Mouse (Mus musculus) liver, embryonic 12.5 days (tissue): ENCODE data around the gene Xxylt1. TPM values are rescaled to one million over a fixed set of nuclear protein-coding genes. Genes with fewer than 3 reads are reported as not detected.

Experiments
- ATAC-seq: fragments of 200-750 bp; cut with Nextera tagmentation; 2 replicates; pipeline ENCODE4 v1.8.0; 2017; ENCODE audit warnings: moderate number of reproducible peaks, mild to moderate bottlenecking, moderate library complexity
- H3K27ac ChIP-seq: fragments of 300-500 bp; sonication (generic); 2 replicates; pipeline ENCODE4 v1.5.1; 2016; ENCODE audit warnings: mild to moderate bottlenecking
- H3K27me3 ChIP-seq: fragments of 300-500 bp; sonication (generic); replicated peaks from 2 replicates; pipeline ENCODE4 v1.6.1; 2016; ENCODE audit warnings: mild to moderate bottlenecking, moderate library complexity
- H3K36me3 ChIP-seq: fragments of 300-500 bp; sonication (generic); 2 replicates; pipeline ENCODE4 v1.6.1; 2016; ENCODE audit warnings: mild to moderate bottlenecking, moderate library complexity
- H3K4me1 ChIP-seq: fragments of 300-500 bp; sonication (generic); 2 replicates; pipeline ENCODE4 v1.6.1; 2016
- H3K4me2 ChIP-seq: fragments of 300-500 bp; sonication (generic); 2 replicates; pipeline ENCODE4 v1.6.1; 2016; ENCODE audit warnings: mild to moderate bottlenecking, moderate library complexity
- H3K4me3 ChIP-seq: fragments of 300-500 bp; sonication (generic); 2 replicates; pipeline ENCODE4 v1.5.1; 2016; ENCODE audit warnings: mild to moderate bottlenecking, moderate library complexity
- H3K9ac ChIP-seq: fragments of 300-500 bp; sonication (generic); 2 replicates; pipeline ENCODE4 v1.6.1; 2016; ENCODE audit warnings: mild to moderate bottlenecking, moderate library complexity
- H3K9me3 ChIP-seq: fragments of 300-500 bp; sonication (generic); replicated peaks from 2 replicates; pipeline ENCODE4 v1.6.1; 2016; ENCODE audit warnings: mild to moderate bottlenecking, moderate library complexity
- WGBS: fragments of 180-500 bp; shearing (Covaris S2); methylation state at CpG from one replicate; pipeline ENCODE4 v1.1.7; 2016; ENCODE audit not compliant: insufficient replicate concordance; 5-methylcytosine and 5-hydroxymethylcytosine counted together
- polyA plus RNA-seq: library from polyadenylated mRNA; unstranded; fragments of >200 nt; fragmentation: Nextera tagmentation; extraction: Ambion mirVana; gene quantifications from 2 replicates; pipeline ENCODE4 v1.2.1, GENCODE M21; 2016

Xxylt1 gene
- polyA plus RNA-seq, 1 experiment from 2014 or later: 7.5 TPM

DNA sequence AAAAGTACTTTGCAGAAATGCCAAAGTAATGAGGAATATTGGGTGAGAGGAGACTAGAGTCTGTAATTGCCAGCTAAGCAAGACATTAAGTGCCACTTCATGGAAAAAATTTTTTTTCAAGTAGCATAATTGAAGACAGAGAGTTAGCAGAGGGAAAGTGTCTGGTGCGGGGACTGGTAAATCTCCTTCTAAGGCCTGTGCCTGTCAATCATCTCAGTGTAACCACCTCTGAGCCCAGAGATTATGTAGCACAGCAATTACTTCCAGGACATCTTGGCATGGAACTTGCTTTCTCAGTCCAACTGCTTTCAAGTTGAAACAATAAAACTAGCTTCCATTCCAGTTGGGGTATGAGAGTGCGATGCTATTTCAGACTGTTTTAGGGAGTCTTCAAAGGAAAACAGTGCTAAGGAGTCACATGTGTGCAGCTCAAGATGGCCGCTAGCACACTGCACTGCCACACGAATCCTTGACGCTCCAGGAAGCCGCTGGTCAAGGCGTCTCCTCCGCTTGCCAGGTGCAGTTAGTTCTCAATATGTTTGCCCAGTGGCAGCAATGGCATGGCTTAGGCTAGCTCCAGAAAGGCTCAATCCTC is 45.5 kb downstream of the Xxylt1 start:
- no peak for ATAC-seq
- no peak overlapping the region for H3K27ac ChIP-seq
- H3K27me3 ChIP-seq: no peaks in the 10 kb centered on the region
- 76% methylated on average over 8 of the region's 8 CpGs for WGBS
- H3K9ac ChIP-seq: no peak overlapping the region
- peaks cover 35% of the 10 kb centered on the region for H3K4me1 ChIP-seq
- H3K4me3 ChIP-seq: no peak overlapping the region
- no peaks in the 10 kb centered on the region for H3K9me3 ChIP-seq
- H3K4me2 ChIP-seq: no peak overlapping the region
- no peaks in the 10 kb centered on the region for H3K36me3 ChIP-seq

DNA sequence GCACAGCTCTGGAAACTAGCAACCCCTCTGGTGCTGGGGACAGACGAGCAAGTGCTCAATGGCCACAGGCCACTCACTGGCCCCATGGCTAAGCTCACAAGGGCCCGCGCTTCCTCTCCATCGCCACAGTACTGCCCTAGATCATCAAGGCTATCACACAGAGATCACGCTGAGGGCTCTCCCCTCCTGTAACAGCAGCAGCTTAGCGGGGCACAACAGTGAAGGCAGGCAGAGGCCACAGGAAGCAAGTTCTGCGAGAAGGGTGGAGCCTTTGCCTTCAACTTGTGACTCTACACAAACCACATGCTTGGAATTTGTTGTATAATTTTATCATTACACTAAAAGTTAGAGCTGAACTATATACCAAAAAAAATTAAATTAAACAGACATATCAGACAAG is 46.0 kb downstream of the Xxylt1 start:
- no peak overlapping the region for H3K4me3 ChIP-seq
- WGBS: 21% methylated on average over 7 of the region's 7 CpGs
- H3K9ac ChIP-seq: no peak overlapping the region
- no peaks in the 10 kb centered on the region for H3K9me3 ChIP-seq
- no peaks in the 10 kb centered on the region for H3K36me3 ChIP-seq
- H3K27me3 ChIP-seq: no peaks in the 10 kb centered on the region
- ATAC-seq: peak; percentile 37; the same call in 1 of the 2 replicates
- H3K4me1 ChIP-seq: peaks cover 35% of the 10 kb centered on the region
- no peak overlapping the region for H3K4me2 ChIP-seq
- 0 out of 2 replicates have a peak overlapping the region, but pooled peaks have one; percentile 42 for H3K27ac ChIP-seq

DNA sequence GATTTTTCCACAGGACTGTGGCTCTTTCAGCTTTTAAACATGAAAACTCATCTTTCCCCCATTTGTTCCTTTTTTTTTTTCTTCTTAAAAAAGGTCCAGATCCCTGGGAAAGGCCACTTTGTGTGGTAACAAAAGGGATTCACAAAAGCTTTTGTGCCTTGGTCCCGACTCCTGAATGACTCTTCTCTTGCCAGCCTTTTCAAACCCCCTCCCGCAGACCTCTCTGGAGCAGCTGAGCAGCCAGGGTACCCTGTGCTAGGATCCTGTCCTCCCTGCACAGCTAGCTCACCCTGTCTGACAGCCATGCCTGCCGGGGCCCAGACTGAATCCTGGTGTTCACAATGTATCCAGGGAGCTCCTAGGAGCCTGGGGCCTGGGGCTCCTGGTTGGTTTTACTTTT is 47.2 kb downstream of the Xxylt1 start:
- Histone ChIP-seq H3K27me3 (no peaks in the 10 kb centered on the region), H3K4me1 (peaks cover 43% of the 10 kb centered on the region), H3K4me2 (no peak overlapping the region), H3K27ac (no peak overlapping the region), H3K9ac (no peak overlapping the region), H3K9me3 (no peaks in the 10 kb centered on the region), H3K36me3 (no peaks in the 10 kb centered on the region), H3K4me3 (no peak overlapping the region)
- 76% methylated on average over 3 of the region's 3 CpGs for WGBS
- no peak for ATAC-seq

DNA sequence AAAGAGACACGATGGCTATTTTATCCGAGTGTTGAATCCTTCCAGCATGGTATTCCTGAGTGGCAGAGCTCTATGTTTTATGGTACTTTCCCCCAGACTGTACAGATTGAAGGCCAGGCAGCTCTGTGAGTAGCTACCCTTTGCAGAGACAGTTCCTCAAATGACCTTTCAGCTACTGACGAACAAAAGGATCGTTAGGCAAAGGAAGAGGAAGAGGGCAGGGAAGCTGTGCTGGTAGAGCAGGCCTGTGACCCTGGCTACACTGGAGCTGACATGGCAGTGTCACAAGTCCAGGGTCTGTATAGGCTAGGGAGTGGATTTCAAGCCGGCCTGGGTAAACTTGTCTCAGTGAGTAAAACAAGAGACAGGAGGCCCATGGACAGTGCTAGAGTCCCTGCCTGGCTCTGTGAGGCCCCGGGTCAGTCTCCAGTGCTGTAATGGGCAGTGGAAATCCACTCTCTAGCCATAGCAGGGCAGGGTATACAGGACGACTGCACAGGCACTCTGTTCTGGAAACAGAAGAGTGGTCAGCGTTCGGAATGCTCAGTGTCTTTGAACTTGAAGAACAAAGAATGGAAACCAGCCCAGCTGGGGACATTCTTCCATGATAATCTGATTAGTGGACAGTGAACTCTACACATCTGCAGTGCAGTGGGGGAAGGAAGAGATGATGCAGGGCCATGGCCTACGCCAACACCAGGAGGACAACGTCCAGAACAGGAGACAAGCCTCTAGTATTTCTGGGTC is 51.3 kb downstream of the Xxylt1 start:
- H3K27me3 ChIP-seq: no peaks in the 10 kb centered on the region
- H3K4me2 ChIP-seq: no peak overlapping the region
- H3K4me1 ChIP-seq: peaks cover 42% of the 10 kb centered on the region
- no peaks in the 10 kb centered on the region for H3K36me3 ChIP-seq
- ATAC-seq: peak; percentile 37; the same call in 1 of the 2 replicates
- 48% methylated on average over 11 of the region's 11 CpGs for WGBS
- H3K9ac ChIP-seq: no peak overlapping the region
- no peaks in the 10 kb centered on the region for H3K9me3 ChIP-seq
- no peak overlapping the region for H3K4me3 ChIP-seq
- peak overlapping the region; percentile 48; the same call in 1 of the 2 replicates for H3K27ac ChIP-seq

DNA sequence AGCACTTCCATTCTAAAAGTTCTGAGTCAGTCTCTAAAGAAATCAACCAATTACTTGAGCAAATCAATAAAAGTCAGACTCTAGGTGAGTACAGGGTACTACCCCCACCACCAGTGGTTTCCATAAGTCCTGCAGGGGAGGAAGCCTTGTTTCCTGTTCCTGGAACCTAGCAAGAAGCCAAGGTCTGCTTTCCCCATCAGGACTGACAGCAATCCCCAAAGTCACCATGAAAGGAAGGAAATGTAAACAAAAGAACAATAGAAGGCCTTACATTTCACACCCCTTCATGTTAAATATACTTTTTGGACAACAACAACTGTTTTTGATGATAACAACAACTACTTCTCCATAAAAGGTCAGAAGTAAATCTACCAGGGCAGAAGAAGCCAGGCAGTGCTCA is 53.6 kb downstream of the Xxylt1 start:
- Histone ChIP-seq H3K36me3 (no peaks in the 10 kb centered on the region), H3K4me2 (no peak overlapping the region), H3K27me3 (no peaks in the 10 kb centered on the region), H3K4me1 (peaks cover 43% of the 10 kb centered on the region), H3K9ac (no peak overlapping the region), H3K4me3 (no peak overlapping the region), H3K9me3 (no peaks in the 10 kb centered on the region), H3K27ac (no peak overlapping the region)
- ATAC-seq: no peak

DNA sequence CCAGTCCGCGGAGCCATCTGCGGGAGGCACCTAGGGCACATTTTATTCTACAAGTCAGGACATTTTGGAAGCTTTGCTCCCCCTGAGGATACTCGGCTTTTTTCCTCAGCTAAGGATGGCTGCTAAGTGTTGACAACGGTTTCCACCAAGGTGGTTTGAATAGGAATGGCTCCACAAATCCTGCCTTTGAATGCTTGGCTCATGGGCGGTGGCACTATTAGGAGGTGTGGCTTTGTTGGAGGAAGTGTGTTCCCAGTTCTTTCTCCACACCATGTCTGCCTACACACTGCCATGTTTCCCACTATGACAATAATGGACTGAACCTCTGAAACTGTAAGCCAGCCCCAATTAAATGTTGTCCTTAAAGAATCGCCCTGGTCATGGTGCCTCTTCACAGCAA is 55.7 kb downstream of the Xxylt1 start:
- no peak overlapping the region for H3K4me3 ChIP-seq
- H3K4me1 ChIP-seq: peaks cover 49% of the 10 kb centered on the region
- no peak overlapping the region for H3K27ac ChIP-seq
- WGBS: 75% methylated on average over 7 of the region's 7 CpGs
- H3K4me2 ChIP-seq: no peak overlapping the region
- no peak for ATAC-seq
- no peak overlapping the region for H3K9ac ChIP-seq
- H3K9me3 ChIP-seq: no peaks in the 10 kb centered on the region
- no peaks in the 10 kb centered on the region for H3K36me3 ChIP-seq
- no peaks in the 10 kb centered on the region for H3K27me3 ChIP-seq

DNA sequence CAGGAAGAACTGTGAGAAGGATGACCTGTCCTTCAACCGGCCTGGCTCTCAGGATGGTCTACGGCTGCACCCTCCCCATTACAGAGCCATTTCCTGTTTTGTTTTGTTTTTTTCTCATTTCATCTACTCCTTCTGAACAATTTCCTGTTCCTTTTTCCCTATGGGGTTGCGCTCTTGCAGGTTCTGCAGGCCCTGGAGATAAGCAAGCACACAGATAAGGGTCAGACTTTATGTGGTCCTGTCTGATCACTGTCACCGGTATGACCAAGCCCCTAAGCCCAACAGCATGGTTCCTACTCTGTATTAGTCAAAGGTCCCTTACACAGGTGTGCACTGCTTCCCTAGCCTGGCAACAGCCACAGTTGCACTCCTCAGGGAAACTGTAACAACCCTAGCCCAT is 56.2 kb downstream of the Xxylt1 start:
- Histone ChIP-seq H3K9ac (no peak overlapping the region), H3K4me1 (peaks cover 44% of the 10 kb centered on the region), H3K27me3 (no peaks in the 10 kb centered on the region), H3K4me2 (no peak overlapping the region), H3K4me3 (no peak overlapping the region), H3K9me3 (no peaks in the 10 kb centered on the region), H3K27ac (no peak overlapping the region), H3K36me3 (no peaks in the 10 kb centered on the region)
- 29% methylated on average over 4 of the region's 4 CpGs for WGBS
- ATAC-seq: no peak

DNA sequence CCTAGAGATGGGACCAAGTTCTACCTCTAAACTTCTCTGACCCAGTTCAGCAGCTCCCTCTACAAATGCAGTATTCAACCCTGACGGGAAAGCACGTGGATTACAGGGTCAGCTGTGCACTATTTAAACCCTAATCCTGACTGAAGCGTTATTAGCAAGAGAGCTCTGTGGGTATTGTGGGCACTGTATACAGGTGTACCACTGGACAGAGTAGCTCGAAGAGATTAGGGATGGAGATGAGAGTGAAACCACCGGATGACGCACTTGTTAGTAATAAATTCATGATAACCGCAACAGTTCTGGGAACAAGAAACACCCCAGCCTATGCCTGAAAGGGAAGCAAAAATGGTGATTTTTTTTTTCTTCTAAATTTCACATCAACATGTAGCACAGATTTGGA is 57.0 kb downstream of the Xxylt1 start:
- no peaks in the 10 kb centered on the region for H3K27me3 ChIP-seq
- peaks cover 36% of the 10 kb centered on the region for H3K4me1 ChIP-seq
- no peak overlapping the region for H3K9ac ChIP-seq
- no peak overlapping the region for H3K27ac ChIP-seq
- H3K36me3 ChIP-seq: no peaks in the 10 kb centered on the region
- 75% methylated on average over 7 of the region's 7 CpGs for WGBS
- no peak for ATAC-seq
- H3K9me3 ChIP-seq: no peaks in the 10 kb centered on the region
- H3K4me3 ChIP-seq: no peak overlapping the region
- H3K4me2 ChIP-seq: no peak overlapping the region

DNA sequence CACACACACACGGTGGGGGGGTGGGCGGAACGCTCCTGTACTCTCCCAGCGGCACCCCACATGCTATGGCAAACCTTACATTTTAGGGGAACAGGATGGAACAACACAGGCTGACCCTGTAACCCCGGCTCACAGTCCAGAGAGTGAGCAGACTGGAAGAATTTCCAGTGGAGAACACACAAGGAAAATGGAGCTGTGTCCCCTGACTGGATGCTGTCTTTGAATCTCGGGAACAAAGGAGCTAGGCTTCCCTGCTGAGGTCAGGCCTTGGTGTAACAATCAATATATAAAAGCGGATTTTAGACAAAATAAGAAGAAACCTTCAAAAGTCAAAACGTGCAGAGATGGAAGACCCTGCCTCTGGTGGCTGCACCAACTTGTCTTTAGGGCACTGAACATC is 57.4 kb downstream of the Xxylt1 start:
- ATAC-seq: no peak
- Histone ChIP-seq H3K9ac (no peak overlapping the region), H3K27me3 (no peaks in the 10 kb centered on the region), H3K4me3 (no peak overlapping the region), H3K4me1 (peaks cover 32% of the 10 kb centered on the region), H3K27ac (no peak overlapping the region), H3K4me2 (no peak overlapping the region), H3K9me3 (no peaks in the 10 kb centered on the region), H3K36me3 (no peaks in the 10 kb centered on the region)
- 83% methylated on average over 8 of the region's 8 CpGs for WGBS

DNA sequence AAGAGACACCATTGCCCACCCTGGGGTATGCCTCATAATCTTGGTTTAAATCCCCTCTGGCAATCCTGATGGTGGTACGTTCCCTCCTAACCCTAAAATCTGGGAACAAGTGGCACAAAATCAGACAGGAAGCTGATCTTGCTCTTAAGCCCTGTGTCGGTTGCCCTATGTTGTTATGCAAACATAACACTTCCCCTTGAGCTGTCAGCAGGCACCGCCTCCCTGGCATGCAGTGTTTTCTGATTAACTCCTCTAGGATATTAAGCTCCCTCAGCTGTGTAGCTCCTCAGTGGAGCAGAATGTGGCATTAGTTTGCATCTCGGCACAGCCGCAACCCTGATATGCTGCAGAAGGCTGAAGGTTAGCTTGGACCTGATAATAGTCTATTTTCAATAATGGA is 58.9 kb downstream of the Xxylt1 start:
- peaks cover 26% of the 10 kb centered on the region for H3K4me1 ChIP-seq
- ATAC-seq: no peak
- no peaks in the 10 kb centered on the region for H3K9me3 ChIP-seq
- H3K27me3 ChIP-seq: no peaks in the 10 kb centered on the region
- no peak overlapping the region for H3K9ac ChIP-seq
- no peaks in the 10 kb centered on the region for H3K36me3 ChIP-seq
- H3K4me3 ChIP-seq: no peak overlapping the region
- no peak overlapping the region for H3K4me2 ChIP-seq
- H3K27ac ChIP-seq: no peak overlapping the region
- 47% methylated on average over 5 of the region's 5 CpGs for WGBS

DNA sequence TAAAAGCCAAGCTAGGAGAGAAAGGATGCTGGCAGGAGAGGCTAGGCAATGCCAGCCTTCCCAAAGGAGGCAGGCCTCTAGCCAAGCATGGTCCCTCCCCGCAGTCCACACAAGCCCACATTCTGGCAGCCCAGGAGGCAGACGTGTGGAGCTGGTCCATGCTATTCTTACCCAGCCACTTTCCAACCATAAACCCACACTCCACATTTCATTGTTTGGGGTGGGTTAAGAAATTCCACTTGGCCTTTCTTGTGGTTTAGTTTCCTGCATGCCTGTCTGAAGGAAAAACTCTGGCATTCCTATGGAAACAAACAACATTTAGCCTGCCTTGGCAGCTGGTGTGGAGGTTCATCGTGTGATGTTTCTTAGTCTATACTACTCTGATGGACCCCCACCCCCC is 61.7 kb downstream of the Xxylt1 start:
- Histone ChIP-seq H3K9ac (no peak overlapping the region), H3K4me1 (peaks cover 27% of the 10 kb centered on the region), H3K27ac (no peak overlapping the region), H3K9me3 (no peaks in the 10 kb centered on the region), H3K27me3 (no peaks in the 10 kb centered on the region), H3K4me3 (no peak overlapping the region), H3K4me2 (no peak overlapping the region), H3K36me3 (no peaks in the 10 kb centered on the region)
- no peak for ATAC-seq
- 61% methylated on average over 3 of the region's 3 CpGs for WGBS

DNA sequence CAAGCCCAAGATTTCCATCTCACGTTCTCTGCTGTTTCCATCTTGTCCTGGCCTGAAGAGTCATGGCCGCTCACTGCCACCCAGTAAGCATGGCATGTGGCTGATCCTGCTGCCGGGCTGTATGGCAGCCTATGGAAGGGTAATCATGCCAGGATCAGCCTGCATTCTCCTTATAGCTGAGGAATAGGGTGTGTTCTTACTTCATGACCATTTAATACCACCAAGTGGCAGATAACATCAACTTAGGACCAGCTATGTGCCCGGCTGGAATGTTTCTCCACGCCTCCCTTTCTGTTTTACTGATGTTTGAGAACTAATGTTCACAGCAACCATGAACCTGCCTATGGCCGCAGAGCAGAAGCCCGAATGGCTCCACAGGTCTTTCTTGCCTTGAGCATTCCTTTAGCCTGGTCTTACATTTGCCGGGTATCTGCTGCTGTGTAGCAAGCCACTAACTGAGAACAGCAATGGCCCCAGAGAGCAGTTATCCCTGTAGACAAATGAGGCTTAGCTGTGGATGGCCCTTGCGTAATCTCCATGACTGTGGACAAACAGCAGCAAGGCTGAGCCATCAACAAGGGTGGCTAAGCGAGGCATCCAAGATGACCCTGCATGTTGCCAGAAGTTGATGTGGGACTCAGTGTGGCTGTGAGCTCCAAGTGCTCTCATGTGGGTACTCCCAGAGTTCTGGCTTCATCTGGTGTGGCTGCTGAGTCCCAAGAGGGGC is 63.4 kb downstream of the Xxylt1 start:
- Histone ChIP-seq H3K36me3 (no peaks in the 10 kb centered on the region), H3K4me3 (no peak overlapping the region), H3K4me2 (no peak overlapping the region), H3K9me3 (no peaks in the 10 kb centered on the region), H3K9ac (no peak overlapping the region), H3K27ac (no peak overlapping the region), H3K4me1 (peaks cover 26% of the 10 kb centered on the region), H3K27me3 (no peaks in the 10 kb centered on the region)
- WGBS: 81% methylated on average over 10 of the region's 10 CpGs
- no peak for ATAC-seq
